Mouse (Mus musculus) E14TG2a.4 (cell line): ENCODE data around the gene Dpf2.

Experiments used
- CTCF ChIP-seq: conservative IDR thresholded peaks from 2 replicates; pipeline ENCODE4 v1.5.1; 2014; ENCODE audit warnings: low read length
- POU5F1 ChIP-seq: IDR thresholded peaks from 2 replicates; pipeline ENCODE4 v1.6.1; 2014; ENCODE audit warnings: low read length, borderline replicate concordance

- TF ChIP-seq CTCF (no peak), POU5F1 (no peak)
Measured at GRCm38 (mm10) chr19:5937836-5938406, 25.1 kb upstream of the Dpf2 start.
